Mouse (Mus musculus): ENCODE data around the gene Cbfa2t2.

DNA sequence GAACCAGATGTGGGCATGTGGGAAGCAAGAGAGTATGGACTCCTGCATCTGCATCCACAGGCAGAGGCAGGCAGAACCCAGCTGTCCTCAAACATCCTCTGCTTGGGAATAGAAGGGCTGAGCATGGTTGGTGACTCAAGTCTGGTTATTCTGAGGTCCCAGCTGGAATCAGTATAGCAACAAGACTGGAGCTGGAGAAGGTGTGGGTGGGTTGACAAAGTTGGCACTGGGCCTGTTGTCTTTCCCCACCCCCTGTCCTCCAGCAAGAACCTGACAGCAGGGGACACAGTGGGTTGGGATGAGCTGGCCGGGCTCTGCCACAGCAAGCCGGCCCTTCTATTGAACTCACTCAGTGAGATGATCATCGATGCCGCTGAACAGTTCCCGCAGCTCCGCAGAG, 119.0 kb downstream of the Cbfa2t2 start:
- TF ChIP-seq CTCF (IDR thresholded peaks at IDR 0.05) (no peak), POLR2A (IDR thresholded peaks at IDR 0.05; ENCODE audit: insufficient read depth, low read depth, low read length) (no peak)
